In the genomic region with DNA sequence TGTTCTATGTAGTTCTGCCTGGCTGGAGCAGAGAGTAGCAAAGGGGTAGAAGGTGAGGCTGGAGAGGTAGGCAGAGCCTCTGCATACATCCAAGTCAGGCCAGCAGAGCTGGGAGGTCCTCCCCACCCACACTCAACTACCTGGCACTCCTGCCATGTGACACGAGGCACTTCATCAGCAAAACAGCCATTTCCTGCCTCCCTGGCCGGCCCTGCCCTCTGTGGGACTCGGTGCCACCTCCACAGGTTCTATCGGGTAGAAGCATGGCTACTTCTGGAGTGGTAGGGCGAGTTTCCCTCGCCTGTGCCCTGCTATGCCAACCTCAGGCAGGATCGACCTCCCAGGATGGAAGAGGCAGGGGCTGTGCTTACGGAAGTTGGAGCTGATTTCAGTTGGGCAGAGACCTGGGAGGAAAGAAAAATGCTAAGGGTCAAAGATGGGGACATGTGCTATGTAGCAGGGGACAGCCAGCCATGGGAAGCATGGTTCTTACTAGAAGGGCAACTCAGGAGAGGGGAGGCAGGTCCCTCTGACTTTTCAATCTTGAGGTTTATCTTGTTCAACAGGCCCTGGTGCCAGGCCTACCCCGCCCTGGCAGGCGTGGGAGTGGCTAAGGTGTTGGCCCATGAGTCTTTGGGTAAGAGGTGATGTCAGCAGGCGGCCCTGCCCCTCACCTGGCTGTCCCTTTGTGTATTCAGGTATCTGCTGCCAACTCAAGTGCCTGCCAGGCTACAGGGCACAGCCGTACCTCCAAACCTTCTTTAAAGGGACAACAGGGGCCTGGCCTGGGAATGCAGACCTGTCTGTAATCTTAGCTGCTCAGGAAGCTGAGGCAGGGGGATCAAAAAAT, we compare ENCODE assay signal across 14 mouse cellular contexts. TPM values are rescaled to one million over a fixed set of nuclear protein-coding genes. Genes with fewer than 3 reads are reported as not detected.
DNase-seq lines count a peak whose midpoint lies in the region; ATAC-seq and TF ChIP-seq lines count a peak whose summit lies in the region.
"Had no signal": no experiment of that assay in that cellular context is flagged by ENCODE, and none has a peak within 500 bp of the region (broad histone marks: within the 10 kb centered on the region; RNA-seq: fewer than 3 reads in every experiment).

No protein-coding gene starts in this region.

- whole genome bisulfite sequencing in heart, embryonic 10.5 days, result 79% methylated on average over 12 of the region's 12 CpGs
- 70% methylated on average over 12 of the region's 12 CpGs for WGBS in intestine, postnatal 0 days
- WGBS in lung, embryonic 15.5 days, result 54% methylated on average over 12 of the region's 12 CpGs
- 63% methylated on average over 12 of the region's 12 CpGs for WGBS in stomach, embryonic 15.5 days

- no peaks in the 10 kb centered on the region for H3K36me3 ChIP-seq in heart, embryonic 10.5 days
- H3K36me3 ChIP-seq in intestine, postnatal 0 days (ENCODE audit: control insufficient read depth, insufficient read depth), result no peaks in the 10 kb centered on the region
- H3K36me3 ChIP-seq in lung, embryonic 15.5 days, result no peaks in the 10 kb centered on the region
- H3K36me3 ChIP-seq in stomach, embryonic 15.5 days, result no peaks in the 10 kb centered on the region
- H3K36me3 ChIP-seq: midbrain, embryonic 15.5 days had no signal

- H3K27me3 ChIP-seq in heart, embryonic 10.5 days (ENCODE audit: insufficient read depth, poor library complexity, severe bottlenecking), result peaks cover 16% of the 10 kb centered on the region; the same call in 1 of the 2 replicates
- H3K27me3 ChIP-seq in intestine, postnatal 0 days (replicated peaks; ENCODE audit: control insufficient read depth, insufficient read depth, low read length), result peaks cover 38% of the 10 kb centered on the region
- H3K27me3 ChIP-seq in lung, embryonic 15.5 days, result peaks cover 16% of the 10 kb centered on the region; the same call in 1 of the 2 replicates
- no peaks in the 10 kb centered on the region for H3K27me3 ChIP-seq in stomach, embryonic 15.5 days (replicated peaks)

- no peak for TF ChIP-seq CTCF in intestine, postnatal 0 days (IDR thresholded peaks at IDR 0.05; ENCODE audit: low read depth)

- H3K27ac ChIP-seq in heart, embryonic 10.5 days, result peak overlapping the region; percentile 9; the same call in 1 of the 2 replicates
- no peak overlapping the region; the same call in 1 of the 2 replicates for H3K27ac ChIP-seq in intestine, postnatal 0 days (ENCODE audit: low read depth, low read length)
- peak overlapping the region; percentile 81 for H3K27ac ChIP-seq in lung, embryonic 15.5 days
- peak overlapping the region; percentile 17 for H3K27ac ChIP-seq in stomach, embryonic 15.5 days
- H3K27ac ChIP-seq: forebrain, embryonic 13.5 days; midbrain, embryonic 15.5 days had no signal

- peaks cover 42% of the 10 kb centered on the region for H3K4me1 ChIP-seq in heart, embryonic 10.5 days
- no peaks in the 10 kb centered on the region for H3K4me1 ChIP-seq in intestine, postnatal 0 days (replicated peaks; ENCODE audit: control insufficient read depth, insufficient read depth, low read length)
- peaks cover 15% of the 10 kb centered on the region; the same call in 1 of the 2 replicates for H3K4me1 ChIP-seq in lung, embryonic 15.5 days
- no peaks in the 10 kb centered on the region for H3K4me1 ChIP-seq in stomach, embryonic 15.5 days
- H3K4me1 ChIP-seq: midbrain, embryonic 15.5 days had no signal

- intact Hi-C loops in heart, postnatal 36 days (cut with DNase I), result no loop called here

- H3K9me3 ChIP-seq in heart, embryonic 10.5 days, result no peaks in the 10 kb centered on the region
- no peaks in the 10 kb centered on the region for H3K9me3 ChIP-seq in intestine, postnatal 0 days (ENCODE audit: control insufficient read depth)
- H3K9me3 ChIP-seq in lung, embryonic 15.5 days, result no peaks in the 10 kb centered on the region
- no peaks in the 10 kb centered on the region for H3K9me3 ChIP-seq in stomach, embryonic 15.5 days
- H3K9me3 ChIP-seq: forebrain, embryonic 13.5 days; midbrain, embryonic 15.5 days had no signal

- ATAC-seq in intestine, postnatal 0 days, result peak; percentile 73
- ATAC-seq in lung, embryonic 15.5 days (ENCODE audit: borderline replicate concordance, extremely low read depth, low FRiP score, low TSS enrichment), result peak; percentile 86
- ATAC-seq in stomach, embryonic 15.5 days (ENCODE audit: insufficient read depth, low FRiP score, low read depth), result peak; percentile 86
- ATAC-seq: activated CD4-positive, CD25-positive, alpha-beta regulatory T cell, adult 4 months; forebrain, embryonic 13.5 days; midbrain, embryonic 15.5 days had no signal

- no peak overlapping the region for H3K9ac ChIP-seq in intestine, postnatal 0 days (ENCODE audit: low read depth, low read length)
- H3K9ac ChIP-seq in lung, embryonic 15.5 days, result no peak overlapping the region
- H3K9ac ChIP-seq in stomach, embryonic 15.5 days, result no peak overlapping the region
- H3K9ac ChIP-seq: forebrain, embryonic 13.5 days; midbrain, embryonic 15.5 days had no signal

- H3K4me3 ChIP-seq in heart, embryonic 10.5 days, result no peak overlapping the region
- no peak overlapping the region for H3K4me3 ChIP-seq in intestine, postnatal 0 days (ENCODE audit: low read depth, low read length)
- H3K4me3 ChIP-seq in lung, embryonic 15.5 days, result no peak overlapping the region
- H3K4me3 ChIP-seq in stomach, embryonic 15.5 days (replicated peaks), result no peak overlapping the region
- H3K4me3 ChIP-seq: forebrain, embryonic 13.5 days; midbrain, embryonic 15.5 days had no signal

- no peak for DNase-seq in heart, embryonic 10.5 days (ENCODE audit: low spot score)
- no peak for DNase-seq in heart, postnatal 36 days
- DNase-seq in natural killer cell, adult 2 months (ENCODE audit: low spot score in 2 of 2), result no peak
- no peak for DNase-seq in right cerebral cortex, adult 2 months (ENCODE audit: low spot score in 2 of 2)
- no peak for DNase-seq in spleen, adult 12 weeks (ENCODE audit: low spot score)
- DNase-seq: gastrocnemius, postnatal 25 days; heart, postnatal 4 days; left cerebral cortex, postnatal 4 days had no signal

- no peak overlapping the region for H3K4me2 ChIP-seq in intestine, postnatal 0 days (replicated peaks; ENCODE audit: low read depth)
- no peak overlapping the region for H3K4me2 ChIP-seq in lung, embryonic 15.5 days
- no peak overlapping the region for H3K4me2 ChIP-seq in stomach, embryonic 15.5 days
- H3K4me2 ChIP-seq: forebrain, embryonic 13.5 days; midbrain, embryonic 15.5 days had no signal

RNA-seq across cellular contexts. Expression of a gene that starts 6.5 kb away (rescaled TPM):
- 15.9 and 26.3 TPM in 2 replicates for polyA plus RNA-seq in heart, embryonic 10.5 days (2016; fragmentation: Nextera tagmentation; extraction: Ambion mirVana)
- total RNA-seq in heart, postnatal 36 days (2021), result 10 to 100 TPM; 38.7 to 45.3 TPM
- polyA plus RNA-seq in intestine, postnatal 0 days (2015; fragmentation: Nextera tagmentation; extraction: Ambion mirVana), result 5.6 and 6.6 TPM in 2 replicates
- 5.4 and 6.5 TPM in 2 replicates for polyA plus RNA-seq in lung, embryonic 15.5 days (2015; fragmentation: Nextera tagmentation; extraction: Ambion mirVana)
- 8.9 and 10.2 TPM in 2 replicates for polyA plus RNA-seq in stomach, embryonic 15.5 days (2015; fragmentation: Nextera tagmentation; extraction: Ambion mirVana)
